Mouse (Mus musculus): ENCODE measurements around the gene Gpr176. TPM values are rescaled to one million over a fixed set of nuclear protein-coding genes. Genes with fewer than 3 reads are reported as not detected.

The Gpr176 gene
- total RNA-seq, 1 experiment: 0.22 TPM

DNA sequence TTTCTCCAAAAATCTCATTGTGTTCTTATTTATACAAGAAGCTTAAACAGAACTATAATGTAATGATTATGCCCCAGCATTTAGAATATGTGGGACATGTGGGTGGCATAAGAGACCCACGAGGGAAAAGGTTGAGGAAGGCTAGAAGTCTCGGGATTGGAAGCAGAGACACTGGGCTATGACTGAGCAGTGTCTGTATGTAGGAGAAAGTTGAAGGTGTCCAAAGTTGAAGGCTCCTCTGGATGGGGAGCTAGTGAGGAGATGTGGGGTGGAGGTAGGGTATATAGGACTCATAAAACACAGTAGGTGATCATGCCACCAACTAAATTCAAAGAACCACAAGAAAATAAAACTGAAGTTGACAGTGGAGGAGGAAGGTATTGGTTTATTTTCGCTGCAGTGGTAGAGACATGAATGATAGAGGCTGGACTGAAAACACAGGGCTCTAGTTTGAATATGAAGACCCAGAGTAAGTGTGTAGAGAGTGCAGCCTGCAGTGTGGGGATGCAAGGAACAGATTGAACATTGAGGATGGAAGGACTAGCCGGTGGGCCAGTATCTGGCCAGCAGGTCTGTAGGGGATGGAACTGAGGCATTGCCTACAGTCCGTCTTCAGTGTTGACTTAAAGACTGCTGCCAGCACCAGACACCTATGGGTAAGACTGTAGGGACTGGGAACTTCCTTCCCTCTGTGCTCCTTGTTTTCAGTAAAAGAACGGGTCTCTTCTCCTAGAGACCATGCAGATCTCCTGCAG lies 42.6 kb upstream of the Gpr176 start:
- TF ChIP-seq ZC3H11A (IDR thresholded peaks at IDR 0.05; ENCODE audit: borderline replicate concordance, low read depth, low read length) (no peak), CHD2 (IDR thresholded peaks at IDR 0.05; ENCODE audit: low read depth, low read length) (no peak), HCFC1 (IDR thresholded peaks at IDR 0.05; ENCODE audit: borderline replicate concordance, insufficient read depth, low read length) (no peak), MAFK (IDR thresholded peaks at IDR 0.05; ENCODE audit: insufficient read depth, low read depth, low read length) (no peak), ZNF384 (IDR thresholded peaks at IDR 0.05; ENCODE audit: low read depth, low read length) (no peak)
- Histone ChIP-seq H3K27ac (ENCODE audit: insufficient read depth, low read depth, low read length, poor library complexity, severe bottlenecking) (no peak overlapping the region), H3K36me3 (ENCODE audit: control insufficient read depth, insufficient read depth, low read length, poor library complexity, severe bottlenecking) (peaks cover 4% of the 10 kb centered on the region; the same call in 1 of the 2 replicates), H3K4me1 (ENCODE audit: control insufficient read depth in 2 of 2, insufficient read depth in 2 of 2, low read length in 2 of 2, poor library complexity in 1 of 2) (no peaks in the 10 kb centered on the region), H3K9me3 (ENCODE audit: control insufficient read depth, insufficient read depth, low read depth, low read length) (no peaks in the 10 kb centered on the region), H3K9ac (ENCODE audit: insufficient read depth, low read depth, low read length, poor library complexity, severe bottlenecking) (no peak overlapping the region), H3K4me3 (ENCODE audit: insufficient read depth in 1 of 2, low read depth in 1 of 2, low read length in 2 of 2, poor library complexity in 1 of 2, severe bottlenecking in 1 of 2) (no peak overlapping the region)
- in situ Hi-C loops (cut with MboI; ENCODE audit: low sequenced_read_pairs in 2 of 2, unreplicated experiment in 2 of 2): no loop called here
- DNase-seq (ENCODE audit: low read depth, low spot score): no peak

DNA sequence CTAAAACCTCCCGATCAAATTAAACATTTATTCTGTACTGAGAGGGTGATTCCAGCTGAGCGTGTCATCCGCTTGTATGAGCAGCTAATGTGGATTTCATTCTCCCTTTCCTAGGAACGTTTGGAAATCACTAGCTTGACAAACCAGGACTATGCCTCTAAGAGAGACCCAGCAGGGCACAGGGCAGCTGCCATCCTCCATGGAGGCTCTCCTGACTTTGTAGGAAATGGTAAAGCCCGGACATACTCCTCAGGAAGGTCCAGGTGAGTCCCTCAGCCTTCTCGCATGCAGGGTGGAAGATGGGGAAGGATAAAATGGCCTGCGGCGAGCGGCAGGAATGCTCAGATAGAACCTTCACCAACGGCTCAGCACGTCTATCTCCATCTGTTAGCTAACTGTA lies 39.6 kb upstream of the Gpr176 start:
- Histone ChIP-seq H3K9me3 (ENCODE audit: control insufficient read depth, insufficient read depth, low read depth, low read length) (no peaks in the 10 kb centered on the region), H3K9ac (ENCODE audit: insufficient read depth, low read depth, low read length, poor library complexity, severe bottlenecking) (no peak overlapping the region), H3K4me3 (ENCODE audit: insufficient read depth in 1 of 2, low read depth in 1 of 2, low read length in 2 of 2, poor library complexity in 1 of 2, severe bottlenecking in 1 of 2) (no peak overlapping the region), H3K4me1 (ENCODE audit: control insufficient read depth in 2 of 2, insufficient read depth in 2 of 2, low read length in 2 of 2, poor library complexity in 1 of 2) (no peaks in the 10 kb centered on the region), H3K36me3 (ENCODE audit: control insufficient read depth, insufficient read depth, low read length, poor library complexity, severe bottlenecking) (peaks cover 4% of the 10 kb centered on the region; the same call in 1 of the 2 replicates), H3K27ac (ENCODE audit: insufficient read depth, low read depth, low read length, poor library complexity, severe bottlenecking) (no peak overlapping the region)
- no peak for DNase-seq (ENCODE audit: low read depth, low spot score)
- TF ChIP-seq ZC3H11A (IDR thresholded peaks at IDR 0.05; ENCODE audit: borderline replicate concordance, low read depth, low read length): no peak
- TF ChIP-seq CHD2 (IDR thresholded peaks at IDR 0.05; ENCODE audit: low read depth, low read length): no peak
- TF ChIP-seq ZNF384 (IDR thresholded peaks at IDR 0.05; ENCODE audit: low read depth, low read length): no peak
- TF ChIP-seq HCFC1 (IDR thresholded peaks at IDR 0.05; ENCODE audit: borderline replicate concordance, insufficient read depth, low read length): no peak
- TF ChIP-seq MAFK (IDR thresholded peaks at IDR 0.05; ENCODE audit: insufficient read depth, low read depth, low read length): no peak
- in situ Hi-C loops (cut with MboI; ENCODE audit: low sequenced_read_pairs in 2 of 2, unreplicated experiment in 2 of 2): no loop called here

DNA sequence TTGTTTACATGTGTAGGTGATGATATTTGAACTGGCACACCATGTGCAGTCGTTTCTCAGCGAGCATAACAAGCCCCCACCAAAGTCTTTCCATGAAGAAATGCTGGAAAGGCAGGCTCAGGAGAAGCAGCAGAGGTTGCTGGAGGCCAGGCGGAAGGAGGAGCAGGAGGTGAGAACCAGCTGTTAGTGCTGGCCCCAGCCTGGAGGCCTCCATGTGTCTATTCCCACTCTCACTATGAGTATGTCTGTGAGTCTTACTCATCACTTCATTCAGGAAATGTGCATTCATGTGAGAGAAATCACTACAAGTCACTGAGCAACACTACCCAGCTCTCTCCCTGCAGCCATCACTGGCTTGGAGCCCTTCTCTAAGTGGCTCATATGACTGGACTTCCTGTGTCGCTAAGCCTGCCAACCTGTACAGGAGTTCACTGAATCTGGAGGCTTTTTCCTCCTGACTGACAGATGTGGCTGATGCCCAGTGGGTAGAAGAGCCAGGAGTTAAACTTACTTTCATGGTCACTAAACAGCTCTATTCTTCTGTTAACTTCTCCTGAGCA lies 35.2 kb upstream of the Gpr176 start:
- Histone ChIP-seq H3K4me1 (ENCODE audit: control insufficient read depth in 2 of 2, insufficient read depth in 2 of 2, low read length in 2 of 2, poor library complexity in 1 of 2) (no peaks in the 10 kb centered on the region), H3K27ac (ENCODE audit: insufficient read depth, low read depth, low read length, poor library complexity, severe bottlenecking) (no peak overlapping the region), H3K36me3 (ENCODE audit: control insufficient read depth, insufficient read depth, low read length, poor library complexity, severe bottlenecking) (peaks cover 4% of the 10 kb centered on the region; the same call in 1 of the 2 replicates), H3K9me3 (ENCODE audit: control insufficient read depth, insufficient read depth, low read depth, low read length) (no peaks in the 10 kb centered on the region), H3K9ac (ENCODE audit: insufficient read depth, low read depth, low read length, poor library complexity, severe bottlenecking) (no peak overlapping the region), H3K4me3 (ENCODE audit: insufficient read depth in 1 of 2, low read depth in 1 of 2, low read length in 2 of 2, poor library complexity in 1 of 2, severe bottlenecking in 1 of 2) (no peak overlapping the region)
- no peak for DNase-seq (ENCODE audit: low read depth, low spot score)
- TF ChIP-seq CHD2 (IDR thresholded peaks at IDR 0.05; ENCODE audit: low read depth, low read length) (no peak), HCFC1 (IDR thresholded peaks at IDR 0.05; ENCODE audit: borderline replicate concordance, insufficient read depth, low read length) (no peak), ZC3H11A (IDR thresholded peaks at IDR 0.05; ENCODE audit: borderline replicate concordance, low read depth, low read length) (no peak), ZNF384 (IDR thresholded peaks at IDR 0.05; ENCODE audit: low read depth, low read length) (no peak), MAFK (IDR thresholded peaks at IDR 0.05; ENCODE audit: insufficient read depth, low read depth, low read length) (no peak)
- in situ Hi-C loops (cut with MboI; ENCODE audit: low sequenced_read_pairs in 2 of 2, unreplicated experiment in 2 of 2): no loop called here

DNA sequence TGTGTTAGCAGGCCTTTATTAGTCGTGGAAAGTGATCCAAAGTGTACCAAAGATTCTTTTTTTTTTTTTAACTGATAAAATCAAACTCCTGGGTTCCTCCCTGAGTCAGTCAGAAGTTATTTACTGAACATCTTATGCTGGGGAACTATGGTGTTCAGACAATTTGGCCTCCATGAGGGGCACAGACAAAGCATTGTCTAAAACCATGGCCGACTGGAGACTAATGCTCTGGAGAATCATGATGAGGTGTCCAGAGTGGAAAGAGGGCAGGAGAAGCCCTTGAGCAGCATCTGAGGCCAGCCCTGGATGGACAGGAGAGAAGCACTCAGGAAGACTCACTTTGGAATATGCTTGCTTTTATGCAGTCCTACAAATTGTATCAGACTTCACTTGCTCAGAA lies 33.6 kb upstream of the Gpr176 start:
- TF ChIP-seq MAFK (IDR thresholded peaks at IDR 0.05; ENCODE audit: insufficient read depth, low read depth, low read length) (no peak), CHD2 (IDR thresholded peaks at IDR 0.05; ENCODE audit: low read depth, low read length) (no peak), HCFC1 (IDR thresholded peaks at IDR 0.05; ENCODE audit: borderline replicate concordance, insufficient read depth, low read length) (no peak), ZC3H11A (IDR thresholded peaks at IDR 0.05; ENCODE audit: borderline replicate concordance, low read depth, low read length) (no peak), ZNF384 (IDR thresholded peaks at IDR 0.05; ENCODE audit: low read depth, low read length) (no peak)
- Histone ChIP-seq H3K9me3 (ENCODE audit: control insufficient read depth, insufficient read depth, low read depth, low read length) (no peaks in the 10 kb centered on the region), H3K4me1 (ENCODE audit: control insufficient read depth in 2 of 2, insufficient read depth in 2 of 2, low read length in 2 of 2, poor library complexity in 1 of 2) (no peaks in the 10 kb centered on the region), H3K4me3 (ENCODE audit: insufficient read depth in 1 of 2, low read depth in 1 of 2, low read length in 2 of 2, poor library complexity in 1 of 2, severe bottlenecking in 1 of 2) (no peak overlapping the region), H3K27ac (ENCODE audit: insufficient read depth, low read depth, low read length, poor library complexity, severe bottlenecking) (no peak overlapping the region), H3K36me3 (ENCODE audit: control insufficient read depth, insufficient read depth, low read length, poor library complexity, severe bottlenecking) (no peaks in the 10 kb centered on the region), H3K9ac (ENCODE audit: insufficient read depth, low read depth, low read length, poor library complexity, severe bottlenecking) (no peak overlapping the region)
- in situ Hi-C loops (cut with MboI; ENCODE audit: low sequenced_read_pairs in 2 of 2, unreplicated experiment in 2 of 2): no loop called here
- DNase-seq (ENCODE audit: low read depth, low spot score): no peak

Data from ES-E14 (cell line).